Comparison of ENCODE assay signal across 11 mouse cellular contexts in genomic region chr2:19037907-19038570, GRCm38 (mm10). TPM values are rescaled to one million over a fixed set of nuclear protein-coding genes. Genes with fewer than 3 reads are reported as not detected.
DNase-seq lines count a peak whose midpoint lies in the region; ATAC-seq and TF ChIP-seq lines count a peak whose summit lies in the region.
"Had no signal": no experiment of that assay in that cellular context is flagged by ENCODE, and none has a peak within 500 bp of the region (broad histone marks: within the 10 kb centered on the region; RNA-seq: fewer than 3 reads in every experiment).

No protein-coding gene starts in this region.

- no peak for TF ChIP-seq CTCF in layer of hippocampus, adult 2 months (conservative IDR thresholded peaks at IDR 0.05)
- TF ChIP-seq CTCF in small intestine, adult 2 months (IDR thresholded peaks at IDR 0.05; ENCODE audit: extremely low read depth, insufficient read length, insufficient replicate concordance, low read depth, low read length), result no peak

- no peaks in the 10 kb centered on the region for H3K36me3 ChIP-seq in small intestine, adult 2 months (ENCODE audit: control insufficient read depth, insufficient read depth, low read length)
- H3K36me3 ChIP-seq in midbrain, embryonic 14.5 days (ENCODE audit: control insufficient read depth, insufficient read depth, low read length), result no peaks in the 10 kb centered on the region
- H3K36me3 ChIP-seq: limb, embryonic 12.5 days had no signal

- peak overlapping the region; percentile 15; the same call in 1 of the 2 replicates for H3K27ac ChIP-seq in layer of hippocampus, adult 2 months
- peak overlapping the region; percentile 51; the same call in 1 of the 2 replicates for H3K27ac ChIP-seq in small intestine, adult 2 months (ENCODE audit: insufficient read depth, low read depth, low read length)
- H3K27ac ChIP-seq in midbrain, embryonic 14.5 days (replicated peaks; ENCODE audit: low read depth, low read length), result no peak overlapping the region
- H3K27ac ChIP-seq: limb, embryonic 12.5 days had no signal

- DNase-seq in layer of hippocampus, adult 2 months (ENCODE audit: low spot score in 2 of 2), result no peak
- no peak for DNase-seq in layer of hippocampus, adult 8-10 months (ENCODE audit: low spot score in 2 of 2)
- DNase-seq in heart, postnatal 25 days (ENCODE audit: low spot score), result peak; percentile 2
- no peak for DNase-seq in midbrain, embryonic 14.5 days
- DNase-seq in retina, postnatal 1 day, result no peak
- no peak for DNase-seq in left cerebral cortex, postnatal 25 days (ENCODE audit: low spot score in 2 of 2)
- DNase-seq: cerebellum, adult 18-20 months; gastrocnemius, postnatal 25 days had no signal

- WGBS in small intestine, adult 2 months, result 52% methylated on average over 4 of the region's 4 CpGs
- WGBS in midbrain, embryonic 14.5 days, result 77% methylated on average over 4 of the region's 4 CpGs

- H3K4me1 ChIP-seq in small intestine, adult 2 months (ENCODE audit: control insufficient read depth, insufficient read depth, insufficient read length, low read length), result peaks cover 4% of the 10 kb centered on the region; the same call in 1 of the 2 replicates
- H3K4me1 ChIP-seq in midbrain, embryonic 14.5 days (ENCODE audit: control insufficient read depth, insufficient read depth, low read length), result no peaks in the 10 kb centered on the region
- H3K4me1 ChIP-seq: limb, embryonic 12.5 days had no signal

- no peak for TF ChIP-seq POLR2A in small intestine, adult 2 months (IDR thresholded peaks at IDR 0.05; ENCODE audit: low read depth, low read length)

- intact Hi-C loops in heart, postnatal 25 days (cut with DNase I), result no loop called here
- intact Hi-C loops in left cerebral cortex, postnatal 25 days (cut with DNase I), result no loop called here

- no peak overlapping the region for H3K9ac ChIP-seq in midbrain, embryonic 14.5 days (replicated peaks; ENCODE audit: low read length)
- H3K9ac ChIP-seq: limb, embryonic 12.5 days had no signal

- H3K27me3 ChIP-seq in small intestine, adult 2 months (ENCODE audit: control insufficient read depth, insufficient read depth, low read length), result no peaks in the 10 kb centered on the region
- no peaks in the 10 kb centered on the region for H3K27me3 ChIP-seq in midbrain, embryonic 14.5 days (ENCODE audit: control insufficient read depth, insufficient read depth, low read length)
- H3K27me3 ChIP-seq: limb, embryonic 12.5 days had no signal

- H3K4me2 ChIP-seq in midbrain, embryonic 14.5 days (ENCODE audit: low read length), result no peak overlapping the region
- H3K4me2 ChIP-seq: limb, embryonic 12.5 days had no signal

- H3K9me3 ChIP-seq in midbrain, embryonic 14.5 days (ENCODE audit: control insufficient read depth, low read length), result no peaks in the 10 kb centered on the region
- H3K9me3 ChIP-seq: limb, embryonic 12.5 days had no signal

- no peak overlapping the region for H3K4me3 ChIP-seq in layer of hippocampus, adult 2 months
- no peak overlapping the region for H3K4me3 ChIP-seq in small intestine, adult 2 months (ENCODE audit: low read depth, low read length)
- H3K4me3 ChIP-seq in midbrain, embryonic 14.5 days (replicated peaks; ENCODE audit: low read depth, low read length), result no peak overlapping the region
- H3K4me3 ChIP-seq: limb, embryonic 12.5 days had no signal

- ATAC-seq in common myeloid progenitor, adult 5-6 weeks (replicated peaks; ENCODE audit: low read depth, poor library complexity, severe bottlenecking), result peak; percentile 39; the same call in 1 of the 2 replicates
- no peak for ATAC-seq in midbrain, embryonic 14.5 days (ENCODE audit: low FRiP score, low TSS enrichment)

RNA-seq across cellular contexts. Expression of gene 4930426L09Rik, which starts 39.9 kb away (rescaled TPM):
- 1 to 10 TPM in 1 of 2 experiments, under 1 TPM in 1; 0.88 to 1.2 TPM for total RNA-seq in layer of hippocampus, adult 2 months (2021)
- 1 to 10 TPM in 2 of 4 experiments, under 1 TPM in 2; 0.53 to 1.2 (median 0.96) TPM for total RNA-seq in layer of hippocampus, adult 8-10 months (2022)
- not detected in 2 replicates for total RNA-seq in common myeloid progenitor, adult 5-6 weeks (2017)
- under 1 TPM in 1 of 2 experiments, not detected in 1; 0.17 TPM for total RNA-seq in heart, postnatal 25 days (2021)
- 0.06 and 0.20 TPM in 2 replicates for polyA plus RNA-seq in small intestine, adult 2 months (2012; rRNA removed)
- 0.47 and 0.49 TPM in 2 replicates for polyA plus RNA-seq in midbrain, embryonic 14.5 days (2014; fragmentation: Nextera tagmentation; extraction: Ambion mirVana)
- 1 to 10 TPM; 1.3 to 1.8 TPM for total RNA-seq in left cerebral cortex, postnatal 25 days (2021)

RNA-seq across cellular contexts. Expression of gene Pip4k2a, which starts 40.1 kb away (rescaled TPM):
- 10 to 100 TPM; 51.5 to 56.6 TPM for total RNA-seq in layer of hippocampus, adult 2 months (2021)
- 10 to 100 TPM; 60.6 to 67.9 (median 63.7) TPM for total RNA-seq in layer of hippocampus, adult 8-10 months (2022)
- 30.1 and 51.8 TPM in 2 replicates for total RNA-seq in common myeloid progenitor, adult 5-6 weeks (2017)
- total RNA-seq in heart, postnatal 25 days (2021), result 1 to 10 TPM; 7.1 to 7.6 TPM
- 1.4 and 2.2 TPM in 2 replicates for polyA plus RNA-seq in small intestine, adult 2 months (2012; rRNA removed)
- polyA plus RNA-seq in midbrain, embryonic 14.5 days (2014; fragmentation: Nextera tagmentation; extraction: Ambion mirVana), result 10.3 and 11.8 TPM in 2 replicates
- total RNA-seq in left cerebral cortex, postnatal 25 days (2021), result 10 to 100 TPM; 49.8 to 50.1 TPM
